Mouse (Mus musculus): ENCODE data around the gene Hist2h2ab. TPM values are rescaled to one million over a fixed set of nuclear protein-coding genes. Genes with fewer than 3 reads are reported as not detected.
"Not testable (repeated sequence)": the region's sequence is repeated elsewhere in the genome, so short reads cannot be mapped to it uniquely, and the experiment has no call there.

Gene Hist2h2ab
- polyA plus RNA-seq, 1 experiment from 2014 or later: 1.7 TPM

GRCm38 (mm10) chr3:96238954-96239793, 19.5 kb downstream of the Hist2h2ab start, which contains the start of gene Hist2h3c2:
Hist2h3c2 (minus strand) TSS chr3:96239127.
- not testable (repeated sequence) for H3K36me3 ChIP-seq (ENCODE audit: control insufficient read depth, insufficient read depth, low read length); DNase-seq (ENCODE audit: low spot score); H3K9me3 ChIP-seq (replicated peaks; ENCODE audit: control insufficient read depth, low read length); H3K27me3 ChIP-seq (replicated peaks; ENCODE audit: control insufficient read depth, insufficient read depth, low read length)
- Histone ChIP-seq H3K4me2 (ENCODE audit: low read length) (peak within 1 kb of the TSS; percentile 57), H3K27ac (ENCODE audit: low read depth, low read length) (peak within 1 kb of the TSS; percentile 66), H3K4me3 (ENCODE audit: low read depth, low read length) (peak within 1 kb of the TSS; percentile 37), H3K9ac (ENCODE audit: low read length) (peak within 1 kb of the TSS; percentile 74), H3K4me1 (ENCODE audit: control insufficient read depth, insufficient read depth, low read length) (peaks cover 20% of the 10 kb centered on the region; the same call in 1 of the 2 replicates)
- ATAC-seq: peak; percentile 88
- 0% methylated on average over 17 of the region's 68 CpGs for WGBS

DNA sequence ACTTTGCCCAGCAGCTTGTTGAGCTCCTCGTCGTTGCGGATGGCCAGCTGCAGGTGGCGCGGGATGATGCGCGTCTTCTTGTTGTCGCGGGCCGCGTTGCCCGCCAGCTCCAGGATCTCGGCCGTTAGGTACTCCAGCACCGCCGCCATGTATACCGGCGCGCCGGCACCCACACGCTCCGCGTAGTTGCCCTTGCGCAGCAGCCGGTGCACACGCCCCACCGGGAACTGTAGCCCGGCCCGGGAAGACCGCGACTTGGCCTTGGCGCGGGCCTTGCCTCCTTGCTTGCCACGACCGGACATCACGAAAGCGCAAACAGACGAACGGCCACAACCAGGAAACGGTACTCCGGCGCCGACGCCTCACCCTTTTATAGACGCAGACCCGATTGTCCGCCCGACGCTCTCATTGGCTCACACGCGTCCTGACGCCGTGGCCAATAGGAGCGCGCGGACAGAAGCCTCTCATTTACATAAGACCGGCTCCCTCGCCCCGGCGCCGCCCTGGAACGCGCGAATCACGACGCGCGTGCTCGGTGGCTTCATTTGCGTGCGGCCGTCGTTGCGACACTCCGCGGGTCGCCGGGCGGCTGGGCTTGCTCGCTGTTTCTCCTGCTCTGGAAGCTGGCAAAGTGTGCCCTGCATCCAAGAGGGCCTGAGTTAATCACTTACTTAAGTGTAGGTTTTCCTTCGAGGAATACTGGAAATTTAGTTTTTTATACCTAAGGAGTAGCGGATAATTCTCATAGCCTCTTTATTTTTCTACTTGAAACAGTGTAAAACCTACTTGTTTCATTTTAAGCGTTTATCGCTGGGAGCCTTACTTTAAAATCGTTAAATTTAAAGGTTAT, 20.5 kb downstream of the Hist2h2ab start, which contains the start of gene Hist2h2aa2:
Gene Hist2h2aa2 (minus strand): TSS at position 328 of the 850 bp plus-strand sequence.
- not testable (repeated sequence) for H3K36me3 ChIP-seq (ENCODE audit: control insufficient read depth, insufficient read depth, low read length); H3K27me3 ChIP-seq (replicated peaks; ENCODE audit: control insufficient read depth, insufficient read depth, low read length); H3K9me3 ChIP-seq (replicated peaks; ENCODE audit: control insufficient read depth, low read length)
- Histone ChIP-seq H3K4me3 (ENCODE audit: low read depth, low read length) (peak within 1 kb of the TSS; percentile 22), H3K27ac (ENCODE audit: low read depth, low read length) (peak within 1 kb of the TSS; percentile 79), H3K9ac (ENCODE audit: low read length) (peak within 1 kb of the TSS; percentile 56), H3K4me1 (ENCODE audit: control insufficient read depth, insufficient read depth, low read length) (peaks cover 25% of the 10 kb centered on the region; the same call in 1 of the 2 replicates), H3K4me2 (ENCODE audit: low read length) (peak within 1 kb of the TSS; percentile 50)
- WGBS: 6% methylated on average over 16 of the region's 85 CpGs
- ATAC-seq (peak; percentile 86), DNase-seq (ENCODE audit: low spot score) (peak; percentile 73)

- Histone ChIP-seq H3K27ac (ENCODE audit: low read depth, low read length) (peak overlapping the region; percentile 79), H3K27me3 (replicated peaks; ENCODE audit: control insufficient read depth, insufficient read depth, low read length) (no peaks in the 10 kb centered on the region), H3K36me3 (ENCODE audit: control insufficient read depth, insufficient read depth, low read length) (no peaks in the 10 kb centered on the region), H3K9ac (ENCODE audit: low read length) (peak overlapping the region; percentile 56), H3K4me3 (ENCODE audit: low read depth, low read length) (peak overlapping the region; percentile 19; the same call in 1 of the 2 replicates), H3K9me3 (replicated peaks; ENCODE audit: control insufficient read depth, low read length) (no peaks in the 10 kb centered on the region), H3K4me2 (ENCODE audit: low read length) (peak overlapping the region; percentile 50), H3K4me1 (ENCODE audit: control insufficient read depth, insufficient read depth, low read length) (peaks cover 25% of the 10 kb centered on the region; the same call in 1 of the 2 replicates)
- ATAC-seq (no peak), DNase-seq (ENCODE audit: low spot score) (no peak)
- 70% methylated on average over 9 of the region's 9 CpGs for WGBS
These were observed 21.1 kb downstream of the Hist2h2ab start for GRCm38 (mm10) chr3:96240799-96241197.

DNA sequence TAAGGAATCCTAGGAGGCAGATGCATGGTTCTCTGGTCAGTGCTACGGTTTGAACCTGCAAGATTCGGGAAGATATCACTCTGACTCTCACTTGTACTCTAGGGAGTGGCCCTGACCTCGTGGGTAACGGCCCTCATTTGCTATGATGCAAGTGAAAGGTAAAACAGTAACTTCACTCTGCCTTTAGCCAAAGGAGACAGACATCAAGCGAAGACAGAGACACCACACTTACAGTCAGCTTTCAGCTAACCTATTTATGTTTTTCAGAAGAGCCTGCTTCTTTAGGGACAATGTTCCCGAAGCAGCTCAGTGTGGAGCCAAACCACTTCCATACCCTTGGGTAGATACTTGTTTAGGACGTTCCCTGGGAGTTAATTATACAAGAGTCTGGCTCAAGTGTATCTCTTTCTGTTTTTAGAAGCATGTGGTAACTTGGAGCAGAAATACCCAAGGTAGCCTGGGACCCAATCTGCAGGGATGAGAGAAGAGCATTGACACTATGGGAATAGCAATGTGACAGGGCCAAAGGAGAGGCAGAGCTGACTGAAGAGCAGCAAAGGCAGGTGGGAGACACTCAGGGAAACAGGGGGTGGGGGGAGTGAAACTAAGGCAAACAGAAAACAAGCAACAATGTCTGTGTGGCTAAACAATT, 24.4 kb downstream of the Hist2h2ab start:
- peaks cover 17% of the 10 kb centered on the region; the same call in 1 of the 2 replicates for H3K4me1 ChIP-seq (ENCODE audit: control insufficient read depth, insufficient read depth, low read length)
- no peaks in the 10 kb centered on the region for H3K27me3 ChIP-seq (replicated peaks; ENCODE audit: control insufficient read depth, insufficient read depth, low read length)
- peak overlapping the region; percentile 69 for H3K4me2 ChIP-seq (ENCODE audit: low read length)
- no peak for ATAC-seq
- WGBS: 80% methylated on average over 7 of the region's 7 CpGs
- H3K9ac ChIP-seq (ENCODE audit: low read length): peak overlapping the region; percentile 79; the same call in 1 of the 2 replicates
- H3K27ac ChIP-seq (ENCODE audit: low read depth, low read length): peak overlapping the region; percentile 27; the same call in 1 of the 2 replicates
- no peaks in the 10 kb centered on the region for H3K9me3 ChIP-seq (replicated peaks; ENCODE audit: control insufficient read depth, low read length)
- no peak for DNase-seq (ENCODE audit: low spot score)
- no peaks in the 10 kb centered on the region for H3K36me3 ChIP-seq (ENCODE audit: control insufficient read depth, insufficient read depth, low read length)
- no peak overlapping the region for H3K4me3 ChIP-seq (ENCODE audit: low read depth, low read length)

DNA sequence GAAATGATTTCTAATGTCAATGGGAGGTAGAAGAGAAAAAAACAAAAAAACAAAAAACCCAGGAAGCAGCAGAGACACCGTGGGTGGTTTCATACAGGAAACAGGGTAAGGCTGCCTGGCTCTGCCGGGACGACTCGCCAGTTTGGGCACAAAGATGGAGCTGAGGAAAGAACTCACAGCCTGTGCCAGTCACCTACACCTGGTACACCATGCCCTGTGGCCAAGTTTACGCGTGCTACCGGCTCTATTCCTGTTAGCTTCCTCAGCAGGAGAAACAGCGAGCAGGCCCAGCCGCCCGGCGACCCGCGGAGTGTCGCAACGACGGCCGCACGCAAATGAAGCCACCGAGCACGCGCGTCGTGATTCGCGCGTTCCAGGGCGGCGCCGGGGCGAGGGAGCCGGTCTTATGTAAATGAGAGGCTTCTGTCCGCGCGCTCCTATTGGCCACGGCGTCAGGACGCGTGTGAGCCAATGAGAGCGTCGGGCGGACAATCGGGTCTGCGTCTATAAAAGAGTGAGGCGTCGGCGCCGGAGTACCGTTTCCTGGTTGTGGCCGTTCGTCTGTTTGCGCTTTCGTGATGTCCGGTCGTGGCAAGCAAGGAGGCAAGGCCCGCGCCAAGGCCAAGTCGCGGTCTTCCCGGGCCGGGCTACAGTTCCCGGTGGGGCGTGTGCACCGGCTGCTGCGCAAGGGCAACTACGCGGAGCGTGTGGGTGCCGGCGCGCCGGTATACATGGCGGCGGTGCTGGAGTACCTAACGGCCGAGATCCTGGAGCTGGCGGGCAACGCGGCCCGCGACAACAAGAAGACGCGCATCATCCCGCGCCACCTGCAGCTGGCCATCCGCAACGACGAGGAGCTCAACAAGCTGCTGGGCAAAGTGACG, 25.6 kb downstream of the Hist2h2ab start, which contains the start of gene Hist2h2aa1:
Gene Hist2h2aa1 (plus strand): TSS at position 495 of the 884 bp plus-strand sequence.
- H3K9ac ChIP-seq (ENCODE audit: low read length): peak within 1 kb of the TSS; percentile 79
- not testable (repeated sequence) for H3K27me3 ChIP-seq (replicated peaks; ENCODE audit: control insufficient read depth, insufficient read depth, low read length); H3K36me3 ChIP-seq (ENCODE audit: control insufficient read depth, insufficient read depth, low read length); H3K9me3 ChIP-seq (replicated peaks; ENCODE audit: control insufficient read depth, low read length)
- peaks cover 17% of the 10 kb centered on the region; the same call in 1 of the 2 replicates for H3K4me1 ChIP-seq (ENCODE audit: control insufficient read depth, insufficient read depth, low read length)
- H3K27ac ChIP-seq (ENCODE audit: low read depth, low read length): peak within 1 kb of the TSS; percentile 94
- peak; percentile 68 for DNase-seq (ENCODE audit: low spot score)
- peak within 1 kb of the TSS; percentile 69 for H3K4me2 ChIP-seq (ENCODE audit: low read length)
- ATAC-seq: peak; percentile 90
- peak within 1 kb of the TSS; percentile 43 for H3K4me3 ChIP-seq (ENCODE audit: low read depth, low read length)
- 0% methylated on average over 29 of the region's 88 CpGs for WGBS

- H3K27ac ChIP-seq (ENCODE audit: low read depth, low read length): peak overlapping the region; percentile 58; the same call in 1 of the 2 replicates
- ATAC-seq; DNase-seq (ENCODE audit: low spot score); H3K27me3 ChIP-seq (replicated peaks; ENCODE audit: control insufficient read depth, insufficient read depth, low read length); H3K9me3 ChIP-seq (replicated peaks; ENCODE audit: control insufficient read depth, low read length); H3K9ac ChIP-seq (ENCODE audit: low read length); H3K36me3 ChIP-seq (ENCODE audit: control insufficient read depth, insufficient read depth, low read length): not testable (repeated sequence)
- peak overlapping the region; percentile 22; the same call in 1 of the 2 replicates for H3K4me3 ChIP-seq (ENCODE audit: low read depth, low read length)
- 1% methylated on average over 10 of the region's 21 CpGs for WGBS
- H3K4me1 ChIP-seq (ENCODE audit: control insufficient read depth, insufficient read depth, low read length): peaks cover 14% of the 10 kb centered on the region; the same call in 1 of the 2 replicates
- peak overlapping the region; percentile 40 for H3K4me2 ChIP-seq (ENCODE audit: low read length)
These were observed 26.4 kb downstream of the Hist2h2ab start for GRCm38 (mm10) chr3:96246018-96246417.

GRCm38 (mm10) chr3:96246427-96246856, 26.8 kb downstream of the Hist2h2ab start, which contains the start of gene Hist2h3c1:
Hist2h3c1 (plus strand) TSS chr3:96246685.
- H3K9ac ChIP-seq (ENCODE audit: low read length): peak within 1 kb of the TSS; percentile 67
- H3K4me3 ChIP-seq (ENCODE audit: low read depth, low read length): peak within 1 kb of the TSS; percentile 34
- H3K9me3 ChIP-seq (replicated peaks; ENCODE audit: control insufficient read depth, low read length); H3K36me3 ChIP-seq (ENCODE audit: control insufficient read depth, insufficient read depth, low read length); DNase-seq (ENCODE audit: low spot score); H3K27me3 ChIP-seq (replicated peaks; ENCODE audit: control insufficient read depth, insufficient read depth, low read length): not testable (repeated sequence)
- whole genome bisulfite sequencing: 0% methylated on average over 5 of the region's 47 CpGs
- peak within 1 kb of the TSS; percentile 58; the same call in 1 of the 2 replicates for H3K27ac ChIP-seq (ENCODE audit: low read depth, low read length)
- ATAC-seq: peak; percentile 88
- peaks cover 14% of the 10 kb centered on the region; the same call in 1 of the 2 replicates for H3K4me1 ChIP-seq (ENCODE audit: control insufficient read depth, insufficient read depth, low read length)
- peak within 1 kb of the TSS; percentile 40 for H3K4me2 ChIP-seq (ENCODE audit: low read length)
